Mouse (Mus musculus) kidney, adult 9 months (tissue): ENCODE data around the gene Pkp4.
A peak's percentile ranks its signal among the peaks of the same experiment; 100 is the strongest.

Source experiments
- DNase-seq: peaks from one replicate; pipeline ENCODE4 v3.0.0; 2022

Gene Pkp4

DNA sequence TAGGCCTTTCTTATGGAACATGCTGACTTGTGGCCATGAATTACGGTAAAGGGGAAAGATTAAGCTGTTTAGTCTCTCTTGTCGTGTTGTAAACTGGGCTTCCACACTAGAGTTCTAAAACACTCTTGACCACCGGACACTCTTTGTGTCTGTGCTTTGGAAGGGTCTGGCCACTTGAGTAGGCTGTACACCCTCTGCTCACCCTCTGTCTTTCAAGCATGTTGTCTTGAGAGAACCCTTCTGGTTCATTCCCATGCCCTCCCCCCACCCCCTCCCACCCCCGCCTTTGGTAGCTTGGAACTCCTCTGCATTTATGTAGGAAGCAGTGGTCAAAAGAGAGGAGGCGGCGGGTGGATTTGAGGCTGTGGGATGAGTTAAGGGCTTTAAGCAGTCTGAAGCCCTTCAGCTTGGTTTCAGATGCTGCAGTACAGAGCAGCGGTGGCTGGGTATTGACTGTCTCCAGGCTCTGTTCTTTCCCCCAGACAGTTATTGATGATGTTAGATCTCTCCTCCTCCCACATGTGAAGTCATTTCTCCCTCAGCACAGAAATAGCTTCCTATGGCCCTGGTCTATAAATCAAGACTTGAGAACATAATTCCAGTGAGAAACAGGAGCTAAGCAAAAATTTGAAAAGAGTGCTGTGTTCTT is 120.4 kb downstream of the Pkp4 start:
- no peak for DNase-seq

DNA sequence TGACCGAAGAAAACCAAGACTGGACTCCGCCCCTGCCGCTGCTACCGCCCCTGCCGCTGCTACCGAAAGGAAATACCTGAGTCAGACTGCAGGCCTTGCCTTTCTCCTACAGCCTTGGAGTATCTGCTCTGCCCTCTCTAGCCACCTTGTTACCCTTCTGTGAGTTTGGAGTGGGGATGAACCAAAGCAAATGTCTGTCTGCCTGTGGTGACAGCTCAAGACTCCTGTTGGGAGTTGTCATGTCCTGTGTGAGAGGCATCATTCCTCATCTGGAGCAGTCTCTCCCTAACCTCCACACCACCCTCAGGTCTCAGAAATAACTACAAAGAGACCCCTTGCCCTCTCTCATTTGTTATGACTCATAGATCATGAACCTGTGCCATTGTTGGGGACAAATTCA is 122.3 kb downstream of the Pkp4 start:
- DNase-seq, result no peak

DNA sequence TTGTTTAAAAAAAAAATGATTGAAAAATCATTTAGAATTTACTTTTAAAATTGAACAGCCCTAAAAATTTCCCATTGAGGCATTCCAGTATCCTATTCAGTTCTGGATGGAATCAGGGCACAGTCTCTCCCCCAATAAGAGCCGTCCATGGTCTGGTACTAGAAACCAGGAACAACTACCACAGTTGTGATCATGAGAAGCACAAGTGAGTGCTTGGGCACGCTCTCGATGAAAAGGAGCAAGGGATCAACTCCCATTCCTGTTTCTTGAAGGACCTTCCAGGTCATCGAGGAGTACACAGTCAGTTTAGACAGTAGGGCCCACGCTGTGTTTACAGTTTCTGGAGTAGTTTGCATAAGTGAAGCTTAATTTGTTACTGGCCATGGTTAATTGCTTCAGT is 123.6 kb downstream of the Pkp4 start:
- no peak for DNase-seq

DNA sequence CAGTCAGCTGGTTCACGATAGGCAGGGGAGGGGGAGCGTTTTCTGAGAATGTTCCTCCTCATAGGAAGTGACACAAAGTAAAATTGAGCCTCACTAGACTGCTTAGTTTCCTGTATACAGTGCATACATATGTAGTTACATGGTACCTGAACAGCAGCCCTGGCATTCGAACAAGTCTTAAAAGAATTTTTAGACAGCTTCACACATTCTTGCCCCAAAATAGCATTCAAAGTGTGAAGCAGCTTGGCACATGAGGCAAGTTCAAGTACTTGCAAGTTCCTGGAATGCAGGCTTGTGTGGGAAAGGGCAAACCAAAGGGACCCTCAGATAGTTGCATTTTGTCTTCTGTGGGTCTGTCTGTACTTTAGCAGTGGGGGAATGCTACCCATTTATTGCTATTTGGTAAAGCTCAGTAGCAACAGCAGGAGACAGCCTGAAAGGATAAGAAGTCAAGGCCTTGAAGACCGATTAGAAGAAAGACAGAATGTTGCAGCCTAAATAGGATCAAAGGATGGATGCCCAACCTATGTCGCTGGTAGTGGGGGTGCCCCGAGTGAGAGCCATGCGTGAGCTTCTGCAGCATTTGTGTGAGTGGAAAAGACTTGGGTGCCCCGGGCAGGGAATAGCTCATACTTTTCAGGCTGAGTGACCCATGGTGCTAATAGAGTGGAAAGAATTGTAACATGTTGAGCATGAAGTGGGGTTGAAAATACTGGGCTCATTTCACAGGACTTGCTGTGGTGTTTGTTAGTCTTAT is 124.3 kb downstream of the Pkp4 start:
- DNase-seq, result no peak

DNA sequence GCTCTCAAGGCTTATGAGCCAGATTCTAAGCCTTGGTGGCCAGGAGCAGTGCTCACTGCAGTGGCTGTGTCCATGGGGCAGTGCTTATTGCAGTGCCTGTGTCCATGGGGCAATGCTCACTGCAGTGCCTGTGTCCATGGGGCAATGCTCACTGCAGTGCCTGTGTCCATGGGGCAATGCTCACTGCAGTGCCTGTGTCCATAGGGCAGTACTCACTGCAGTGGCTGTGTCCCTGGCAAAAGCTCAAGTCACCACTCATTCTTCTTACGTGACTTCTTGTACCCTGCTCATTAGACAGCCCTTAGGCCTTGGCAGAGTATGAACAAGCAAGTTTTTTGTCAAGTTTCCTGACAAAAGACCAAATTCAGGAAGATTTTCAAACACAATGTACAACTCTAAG is 124.9 kb downstream of the Pkp4 start:
- peak; percentile 45 for DNase-seq

DNA sequence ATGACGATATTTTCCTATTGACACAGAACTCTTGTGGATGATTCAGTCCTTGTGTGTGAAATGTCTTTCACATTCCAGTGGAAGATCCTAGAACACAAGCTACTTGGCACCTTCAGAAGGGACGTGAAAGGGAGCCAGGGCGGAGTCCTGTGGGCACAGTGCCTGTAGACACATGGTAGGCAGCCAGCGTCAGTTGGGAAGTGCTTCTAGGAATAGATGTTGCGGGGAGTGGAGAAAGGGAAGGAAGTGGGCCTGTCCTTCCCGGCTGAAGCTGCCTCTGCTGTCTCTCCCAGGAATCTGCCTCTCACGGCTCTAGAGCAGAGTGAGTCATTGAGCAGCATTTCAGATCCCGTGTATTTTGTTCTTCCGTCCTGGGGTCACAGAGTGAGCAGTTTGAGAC is 125.6 kb downstream of the Pkp4 start:
- peak; percentile 79 for DNase-seq

DNA sequence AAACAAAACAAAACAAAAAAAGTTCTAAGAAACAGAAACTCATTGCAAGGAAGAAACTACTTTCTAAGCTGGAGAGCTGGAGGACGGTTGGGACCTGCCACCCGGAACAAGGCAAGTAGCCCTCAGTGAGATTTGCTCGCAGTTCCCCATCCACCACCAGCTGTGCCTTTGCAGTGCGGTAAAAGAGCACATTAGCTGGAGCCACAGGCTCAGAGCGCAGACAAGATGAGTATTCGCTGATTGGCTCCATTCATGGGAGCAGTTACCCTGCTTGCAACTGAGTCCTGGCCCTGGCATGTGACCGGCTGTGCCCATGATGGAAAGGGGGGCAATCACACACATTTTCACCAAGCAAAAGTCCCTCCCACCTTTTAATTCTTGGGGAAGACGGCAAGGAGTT is 127.0 kb downstream of the Pkp4 start:
- no peak for DNase-seq

DNA sequence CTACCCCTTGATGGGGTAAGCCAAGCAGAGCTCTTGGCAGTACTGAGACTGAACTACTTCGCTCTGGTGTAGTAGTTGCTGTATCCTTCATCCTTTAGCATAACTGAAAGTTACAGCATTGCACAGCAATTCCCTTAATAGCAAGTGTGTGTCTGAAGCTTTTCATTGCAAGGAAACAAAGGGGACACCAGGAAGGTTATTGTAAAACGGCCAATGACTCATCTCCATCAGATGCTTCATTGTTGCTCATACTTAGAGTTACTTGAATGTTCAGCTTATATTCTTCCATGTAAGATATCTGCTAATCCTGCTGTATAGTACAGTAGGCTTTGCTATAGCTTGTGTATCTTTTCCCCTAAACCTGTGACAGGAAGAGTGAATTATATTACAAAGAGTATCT is 128.8 kb downstream of the Pkp4 start:
- no peak for DNase-seq

DNA sequence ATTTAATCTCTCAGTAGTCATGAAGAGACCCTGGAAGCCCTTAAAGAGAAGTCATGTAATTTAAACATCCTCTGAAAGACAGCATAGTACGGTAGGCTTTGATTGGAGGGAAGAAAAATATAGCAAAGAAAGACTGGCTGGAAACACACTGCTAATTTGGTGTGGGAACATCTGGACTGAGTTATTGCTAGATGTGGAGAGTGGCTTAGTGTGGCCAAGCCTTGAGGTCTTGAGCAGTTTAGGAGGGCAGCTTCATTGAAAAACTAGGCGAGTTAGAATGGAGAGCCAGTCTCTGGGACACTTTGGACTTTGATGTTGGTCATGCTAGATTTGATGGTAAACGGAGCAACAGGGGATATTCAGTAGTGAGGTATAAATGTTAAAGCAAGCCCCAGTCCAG is 129.7 kb downstream of the Pkp4 start:
- DNase-seq, result no peak

DNA sequence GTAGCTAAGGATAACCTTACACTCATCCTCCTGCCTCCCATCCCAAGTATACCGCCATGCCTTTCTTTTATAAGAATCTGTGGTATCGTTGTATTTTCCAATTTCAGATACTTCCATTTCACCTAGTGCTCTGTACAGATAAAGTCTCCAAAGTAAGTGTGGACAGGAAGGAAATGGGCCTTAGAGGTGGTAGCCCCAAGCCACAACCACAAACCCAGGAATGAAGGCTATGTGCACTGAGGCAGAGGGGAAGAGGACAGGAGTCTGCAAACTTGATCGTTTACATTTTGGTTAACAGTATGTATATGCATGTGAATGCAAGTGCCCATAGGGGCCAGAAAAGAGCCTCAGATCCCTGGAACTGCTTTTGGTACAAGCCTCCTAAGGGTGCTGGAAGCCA is 139.2 kb downstream of the Pkp4 start:
- no peak for DNase-seq

DNA sequence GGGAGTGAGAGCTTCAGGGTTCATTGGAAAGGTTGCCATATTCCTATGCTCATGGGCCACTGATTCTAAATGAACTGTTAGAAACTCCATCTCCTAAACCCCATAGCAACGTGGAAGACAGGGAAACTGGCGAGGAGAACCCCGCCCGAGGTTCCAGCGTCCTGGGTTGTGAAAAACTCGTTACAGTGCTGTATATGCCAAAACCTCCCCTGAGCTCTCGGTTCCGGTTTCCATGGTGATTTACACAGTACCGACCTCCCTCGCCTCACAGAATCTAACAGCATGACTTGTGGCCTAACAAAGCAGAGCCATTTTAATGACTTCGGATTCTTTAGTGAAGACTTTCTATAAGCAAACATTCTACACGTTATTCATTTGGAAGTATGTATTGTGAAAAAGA is 141.0 kb downstream of the Pkp4 start:
- DNase-seq, result no peak

DNA sequence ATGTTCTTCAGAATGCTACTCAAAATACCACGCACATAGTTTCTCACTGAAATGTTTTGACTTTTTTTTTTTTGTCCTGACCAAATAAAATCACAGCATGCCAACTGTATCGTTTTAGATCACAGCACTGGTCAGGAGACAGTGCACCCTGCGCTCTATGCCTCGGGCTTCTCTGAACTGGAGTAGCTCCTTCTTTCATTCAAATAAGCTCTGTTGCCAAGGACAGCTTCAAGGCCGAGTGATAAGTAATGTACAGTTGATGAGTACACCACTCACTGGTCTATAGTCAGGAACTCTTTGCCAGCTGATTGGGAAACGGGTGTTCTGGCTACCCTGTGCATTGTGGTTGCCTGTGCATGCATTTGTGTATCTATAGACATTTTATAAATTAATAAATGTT is 141.8 kb downstream of the Pkp4 start:
- DNase-seq, result no peak

DNA sequence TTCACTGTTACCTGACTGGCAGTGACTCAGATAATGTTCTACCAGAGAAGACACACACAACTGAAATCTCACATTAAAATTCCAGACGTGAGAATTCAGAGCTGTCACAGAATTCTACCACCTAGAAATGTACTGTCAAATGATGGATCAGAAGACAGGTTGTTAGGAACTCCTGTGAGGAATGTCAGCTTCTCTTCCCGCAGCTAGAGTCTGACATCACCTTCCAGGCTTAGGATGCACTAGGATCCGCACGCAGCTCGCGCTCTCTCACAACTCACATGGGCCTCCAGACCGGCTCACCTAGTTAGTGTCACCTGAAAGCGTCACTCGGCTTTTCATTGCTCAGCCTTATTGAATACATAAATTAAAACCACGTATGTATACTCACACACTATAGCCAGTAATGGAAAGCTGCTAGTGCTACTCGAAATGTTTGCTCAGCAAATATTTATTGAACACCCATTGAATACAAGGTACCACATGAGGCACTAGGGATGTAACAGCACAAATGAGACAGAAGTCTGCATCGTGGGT is 142.9 kb downstream of the Pkp4 start:
- no peak for DNase-seq

DNA sequence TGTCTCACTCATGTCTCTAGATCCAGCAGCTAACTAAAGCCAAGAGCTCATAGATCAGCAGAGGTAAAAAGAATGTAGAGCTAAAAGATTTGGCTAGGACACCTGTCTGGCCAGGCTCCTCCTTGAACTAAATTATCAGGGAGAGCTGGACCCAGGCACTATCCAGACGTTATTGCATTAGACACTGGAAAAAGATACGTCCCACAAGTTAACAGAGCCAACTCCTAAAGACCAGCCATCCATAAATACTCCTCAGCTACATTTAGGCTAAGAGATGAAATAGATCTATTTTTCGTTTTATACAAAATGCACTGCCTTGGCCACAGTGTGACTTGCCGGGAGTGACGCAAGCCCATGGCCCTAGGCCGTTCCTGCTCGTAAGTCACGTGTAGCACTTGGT is 146.7 kb downstream of the Pkp4 start:
- no peak for DNase-seq

DNA sequence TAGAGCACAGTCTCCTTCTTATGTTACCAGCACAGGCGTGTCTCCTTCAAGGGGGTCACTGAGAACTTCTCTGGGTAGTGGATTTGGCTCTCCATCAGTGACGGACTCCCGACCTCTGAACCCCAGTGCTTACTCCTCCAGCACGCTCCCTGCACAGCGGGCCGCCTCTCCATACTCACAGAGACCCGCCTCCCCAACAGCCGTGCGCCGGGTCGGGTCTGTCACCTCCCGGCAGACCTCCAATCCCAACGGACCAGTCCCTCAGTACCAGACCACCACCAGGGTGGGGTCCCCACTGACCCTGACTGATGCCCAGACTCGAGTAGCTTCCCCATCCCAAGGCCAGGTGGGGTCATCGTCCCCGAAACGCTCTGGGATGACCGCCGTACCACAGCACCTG is 147.4 kb downstream of the Pkp4 start:
- DNase-seq, result no peak

DNA sequence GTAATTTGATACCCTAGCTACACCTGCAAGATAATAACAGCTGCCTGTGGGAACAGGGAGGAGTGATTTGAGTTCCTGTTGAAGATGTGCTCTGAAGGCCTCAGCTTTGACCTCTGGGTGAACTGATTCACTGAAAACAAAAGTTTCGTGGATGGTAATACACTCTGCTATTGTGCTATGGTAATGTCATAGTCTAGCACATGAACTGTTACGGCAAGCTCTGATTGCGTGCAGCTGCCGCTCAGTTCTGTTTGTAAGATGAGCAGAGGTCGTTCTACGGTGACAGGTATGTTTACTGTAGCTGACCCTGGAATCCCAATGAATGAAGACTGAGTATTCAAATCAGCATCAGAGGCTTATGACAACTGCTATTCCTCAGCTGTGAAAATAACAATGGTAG is 152.6 kb downstream of the Pkp4 start:
- DNase-seq, result no peak

DNA sequence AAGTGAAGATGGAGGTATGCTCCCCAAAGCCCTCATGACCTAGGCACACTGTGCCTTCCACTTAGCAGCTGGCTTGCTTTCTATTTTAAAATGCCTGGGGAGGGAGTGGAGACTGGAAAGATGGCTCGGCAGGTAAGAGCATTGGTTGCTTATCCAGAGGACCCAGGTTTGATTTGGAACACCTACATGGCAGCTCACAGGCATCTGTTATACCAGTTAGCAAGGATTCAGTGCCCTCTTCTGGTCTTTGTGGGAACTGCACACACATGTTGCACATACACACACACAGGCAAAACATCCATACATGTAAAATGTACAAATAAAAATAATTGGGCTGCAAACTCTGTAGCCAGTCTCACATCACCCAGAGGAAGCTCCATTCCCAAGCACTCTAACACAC is 158.0 kb downstream of the Pkp4 start:
- DNase-seq, result no peak

DNA sequence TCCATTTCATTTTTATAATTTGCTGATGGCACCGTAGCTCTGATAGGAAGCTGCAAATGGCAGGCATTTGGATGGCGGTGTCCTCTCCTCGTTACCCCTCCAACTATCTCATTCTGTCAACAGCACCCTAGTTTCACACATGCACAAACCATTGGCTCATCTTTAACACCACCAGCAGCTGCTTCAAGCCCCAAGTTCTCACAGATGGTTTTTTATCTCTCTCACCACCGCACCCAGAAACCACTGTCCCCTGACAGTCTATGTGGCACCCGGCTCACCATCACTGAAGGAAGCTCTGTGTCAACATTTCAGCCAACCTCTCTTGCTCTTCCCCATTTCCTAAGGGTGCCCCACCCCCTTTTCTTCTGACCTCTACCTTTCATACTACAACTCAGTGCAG is 167.3 kb downstream of the Pkp4 start:
- no peak for DNase-seq

DNA sequence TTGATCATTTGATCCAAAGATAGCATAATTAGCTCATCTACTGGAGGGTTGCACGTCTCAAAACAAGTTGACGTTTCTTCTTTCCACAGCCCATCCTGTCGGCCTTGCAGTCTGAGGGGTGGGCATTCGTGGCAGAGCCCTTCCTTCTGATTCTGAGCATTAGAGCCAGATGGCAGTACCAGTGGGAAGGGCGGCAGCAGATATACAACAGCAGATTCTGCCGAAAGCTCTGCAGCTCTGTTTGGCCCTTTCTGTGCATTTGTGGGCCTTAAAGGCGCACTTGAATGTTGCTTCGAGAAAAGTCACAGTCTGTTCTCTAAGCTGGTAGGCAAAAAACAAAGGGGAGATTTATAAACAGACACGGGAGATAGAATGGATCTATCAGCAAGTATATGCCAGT is 170.4 kb downstream of the Pkp4 start:
- no peak for DNase-seq

DNA sequence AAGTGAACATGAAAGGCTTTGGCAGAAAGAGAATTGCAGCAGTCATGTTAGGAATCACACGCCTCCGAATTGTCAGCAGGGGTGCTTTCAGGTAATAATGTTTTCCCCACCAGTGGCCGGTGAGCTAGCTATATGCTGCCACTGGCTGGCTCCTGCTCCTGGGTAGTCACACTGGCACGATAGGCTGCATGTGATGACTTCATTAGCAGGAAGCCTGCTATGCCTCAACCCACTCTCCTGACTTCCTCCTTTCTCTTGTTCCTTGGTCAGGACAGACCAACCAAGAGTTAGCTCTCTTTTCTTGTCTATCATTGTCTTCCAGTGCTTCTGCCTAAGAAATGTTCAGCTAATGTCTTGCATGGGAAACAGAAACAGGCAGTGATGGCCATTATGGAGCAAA is 171.9 kb downstream of the Pkp4 start:
- no peak for DNase-seq

DNA sequence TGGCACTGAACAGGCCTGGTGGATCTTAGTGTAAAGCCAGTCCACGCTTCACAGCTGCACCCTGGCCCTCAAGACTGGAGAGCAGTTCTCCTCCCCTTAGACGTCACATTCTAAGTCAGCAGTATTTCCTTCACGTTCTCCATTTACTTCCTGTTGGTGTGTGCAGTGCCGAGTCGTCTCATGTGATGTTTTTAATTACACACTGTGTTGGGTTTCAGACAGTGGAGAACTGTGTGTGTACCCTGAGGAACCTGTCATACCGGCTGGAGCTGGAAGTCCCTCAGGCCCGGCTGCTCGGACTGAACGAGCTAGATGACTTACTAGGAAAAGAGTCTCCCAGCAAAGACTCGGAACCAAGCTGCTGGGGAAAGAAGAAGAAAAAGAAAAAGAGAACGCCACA is 177.9 kb downstream of the Pkp4 start:
- peak; percentile 21 for DNase-seq

DNA sequence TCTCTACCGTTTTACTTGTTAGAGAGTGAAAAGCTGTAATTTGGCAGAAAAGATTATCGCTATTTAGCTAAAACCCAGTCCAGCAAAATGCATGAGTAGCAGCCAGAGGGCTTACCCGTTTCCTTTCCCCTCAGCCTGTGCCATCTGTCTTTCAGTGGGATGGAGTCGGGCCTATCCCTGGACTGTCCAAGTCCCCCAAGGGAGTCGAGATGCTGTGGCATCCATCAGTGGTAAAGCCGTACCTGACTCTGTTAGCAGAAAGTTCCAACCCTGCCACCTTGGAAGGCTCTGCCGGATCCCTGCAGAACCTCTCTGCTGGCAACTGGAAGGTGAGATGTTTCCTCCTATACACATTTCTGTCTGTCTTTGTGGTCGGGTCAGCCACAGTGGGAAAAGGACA is 178.3 kb downstream of the Pkp4 start:
- DNase-seq, result no peak

DNA sequence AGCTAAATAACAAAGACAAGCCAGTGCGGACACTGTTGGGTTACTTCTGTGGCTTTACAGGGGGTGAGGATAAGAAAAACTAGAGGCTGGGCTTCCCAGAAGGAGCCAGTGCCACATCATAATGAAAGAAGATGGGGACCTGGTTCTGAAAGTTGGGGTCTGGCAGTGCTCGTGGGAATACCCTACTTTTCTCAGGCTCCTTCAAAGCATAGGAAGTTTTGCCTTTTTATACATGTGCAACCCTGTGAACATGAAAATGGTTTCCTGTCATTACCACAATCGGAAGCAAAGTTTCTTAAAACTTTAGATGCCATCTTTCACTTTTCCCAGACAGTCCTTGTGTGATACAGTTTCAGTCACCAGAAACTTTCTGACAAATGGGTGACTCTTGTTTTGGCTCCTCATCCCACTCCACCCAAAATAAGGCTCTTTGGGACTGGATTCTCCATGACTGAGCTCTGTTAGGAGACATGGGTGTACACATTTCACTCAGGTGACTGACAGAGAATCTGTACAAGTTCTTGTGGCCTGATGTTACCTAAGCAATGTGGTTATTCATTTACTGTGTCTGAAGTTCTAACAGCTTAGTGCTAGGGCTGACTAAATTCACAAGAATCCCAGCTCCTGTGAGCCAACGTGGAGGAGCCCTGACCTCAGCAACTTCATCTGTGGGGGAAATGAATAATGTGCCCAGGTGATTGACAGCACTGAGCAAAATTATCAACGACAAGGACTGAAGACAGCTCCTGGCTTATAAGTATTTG is 179.3 kb downstream of the Pkp4 start:
- peak; percentile 70 for DNase-seq

DNA sequence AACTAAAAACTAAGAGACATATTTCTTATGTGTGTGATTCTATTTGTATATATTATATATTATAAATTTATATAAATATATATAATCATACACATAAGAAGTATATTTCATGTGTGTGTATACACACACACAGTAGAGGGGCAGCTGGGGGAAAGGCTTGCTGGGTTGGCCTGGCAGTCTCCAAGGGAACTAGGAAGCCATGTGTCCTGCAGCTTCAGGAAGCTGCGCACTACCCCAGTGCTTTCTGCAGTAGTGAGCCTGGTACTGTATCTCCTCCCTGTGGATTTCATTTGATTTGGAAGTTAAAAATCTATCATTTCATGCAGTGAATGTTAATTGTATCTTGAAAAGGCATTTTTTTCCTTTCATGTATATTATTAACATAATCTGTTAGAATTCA is 180.2 kb downstream of the Pkp4 start:
- DNase-seq, result no peak
